Mouse (Mus musculus): ENCODE measurements at regions not wholly inside any gene's neighbourhood (a gene's known extent, or its start where the extent isn't known, plus 50 kb on each side); places are given as distances from the start of the nearest gene placed in this dataset.
"Not testable (repeated sequence)": the region's sequence is repeated elsewhere in the genome, so short reads cannot be mapped to it uniquely, and the experiment has no call there.

- DNase-seq (ENCODE audit: low spot score), result no peak
- no peaks in the 10 kb centered on the region for H3K27me3 ChIP-seq (replicated peaks; ENCODE audit: control insufficient read depth, insufficient read depth, low read length)
- no peak for ATAC-seq (replicated peaks; ENCODE audit: low FRiP score, low TSS enrichment, low read depth)
Measured at GRCm38 (mm10) chr9:98228226-98228625, 59.0 kb upstream of the Nmnat3 start.

GRCm38 (mm10) chr9:98228907-98229306 is 58.3 kb upstream of the Nmnat3 start:
- H3K27ac ChIP-seq (ENCODE audit: low read depth), result no peak overlapping the region
- no peak for ATAC-seq (replicated peaks; ENCODE audit: low FRiP score, low TSS enrichment, low read depth)
- H3K36me3 ChIP-seq (ENCODE audit: control insufficient read depth, insufficient read depth, low read length), result no peaks in the 10 kb centered on the region
- H3K9me3 ChIP-seq (ENCODE audit: control insufficient read depth, low read length), result no peaks in the 10 kb centered on the region
- H3K27me3 ChIP-seq (replicated peaks; ENCODE audit: control insufficient read depth, insufficient read depth, low read length), result no peaks in the 10 kb centered on the region
- WGBS, result 81% methylated on average over 7 of the region's 7 CpGs
- no peak for DNase-seq (ENCODE audit: low spot score)
- no peak overlapping the region for H3K4me3 ChIP-seq (ENCODE audit: low read depth, low read length)
- H3K9ac ChIP-seq (ENCODE audit: low read length), result no peak overlapping the region
- no peak overlapping the region for H3K4me2 ChIP-seq (ENCODE audit: low read length)
- no peaks in the 10 kb centered on the region for H3K4me1 ChIP-seq (replicated peaks; ENCODE audit: control insufficient read depth, insufficient read depth, low read length)

More at GRCm38 (mm10) chr9:98228226-98228625, 59.0 kb upstream of the Nmnat3 start:
- 87% methylated on average over 3 of the region's 3 CpGs for WGBS
- Histone ChIP-seq H3K4me3 (ENCODE audit: low read depth, low read length) (no peak overlapping the region), H3K4me2 (ENCODE audit: low read length) (no peak overlapping the region), H3K9me3 (ENCODE audit: control insufficient read depth, low read length) (no peaks in the 10 kb centered on the region), H3K27ac (ENCODE audit: low read depth) (no peak overlapping the region), H3K9ac (ENCODE audit: low read length) (no peak overlapping the region), H3K36me3 (ENCODE audit: control insufficient read depth, insufficient read depth, low read length) (no peaks in the 10 kb centered on the region), H3K4me1 (replicated peaks; ENCODE audit: control insufficient read depth, insufficient read depth, low read length) (no peaks in the 10 kb centered on the region)

DNA sequence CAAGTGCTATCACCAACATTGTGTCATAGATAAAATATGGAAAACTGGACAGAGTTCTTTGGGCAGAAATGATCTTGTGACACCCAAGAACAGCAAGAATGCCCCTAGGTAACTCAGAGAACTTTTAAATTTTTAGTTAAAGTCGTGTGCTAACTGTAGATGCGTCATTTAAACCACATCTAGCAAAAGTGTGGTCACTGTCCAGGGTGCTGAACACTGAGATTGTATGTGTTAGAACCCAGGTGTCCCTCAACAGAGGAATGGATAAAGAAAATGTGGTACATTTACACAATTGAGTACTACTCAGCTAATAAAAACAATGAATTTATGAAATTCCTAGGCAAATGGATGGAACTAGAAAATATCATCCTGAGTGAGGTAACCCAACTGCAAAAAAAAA is 52.5 kb upstream of the Nmnat3 start:
- not testable (repeated sequence) for H3K9me3 ChIP-seq (ENCODE audit: control insufficient read depth, low read length); H3K9ac ChIP-seq (ENCODE audit: low read length); H3K4me3 ChIP-seq (ENCODE audit: low read depth, low read length); H3K4me2 ChIP-seq (ENCODE audit: low read length); H3K4me1 ChIP-seq (replicated peaks; ENCODE audit: control insufficient read depth, insufficient read depth, low read length); ATAC-seq (replicated peaks; ENCODE audit: low FRiP score, low TSS enrichment, low read depth); H3K27ac ChIP-seq (ENCODE audit: low read depth); H3K36me3 ChIP-seq (ENCODE audit: control insufficient read depth, insufficient read depth, low read length); H3K27me3 ChIP-seq (replicated peaks; ENCODE audit: control insufficient read depth, insufficient read depth, low read length)
- 34% methylated on average over 2 of the region's 2 CpGs for WGBS
- DNase-seq (ENCODE audit: low spot score), result peak; percentile 70
